Mouse (Mus musculus): ENCODE data around the gene Phb2.

DNA sequence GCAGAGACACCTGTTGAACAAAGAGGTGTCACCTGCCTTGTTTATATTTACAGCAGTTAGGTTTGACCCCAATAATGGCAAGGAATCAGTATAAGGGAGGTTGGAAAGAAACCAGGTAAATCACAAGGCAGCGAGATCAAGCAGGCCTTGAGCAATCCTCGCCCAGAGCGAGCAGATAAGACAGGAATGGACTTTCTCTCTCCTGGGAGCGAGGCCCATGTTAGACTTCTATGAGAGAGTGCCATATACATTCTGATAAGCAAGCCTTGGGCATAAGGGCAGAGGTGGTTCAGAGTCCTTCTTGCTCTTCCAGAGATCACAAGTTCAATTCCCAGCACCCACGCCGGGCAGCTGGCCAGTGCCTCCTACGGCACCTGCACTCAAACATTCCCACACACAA lies 33.4 kb upstream of the Phb2 start:
- no peak for TF ChIP-seq CTCF (IDR thresholded peaks at IDR 0.05; ENCODE audit: low read depth)
- no peak for TF ChIP-seq EP300 (IDR thresholded peaks at IDR 0.05; ENCODE audit: low read depth)

Measured in liver, postnatal 0 days (tissue).